Mouse (Mus musculus) cerebellum, postnatal 14 days (tissue): Measurements from ENCODE around the gene 1700009N14Rik.

Source experiments
- DNase-seq, 2 experiments: peaks; one replicate each; pipeline ENCODE4 v3.0.0; 2021; ENCODE audit warnings: mixed read lengths in 2 of 2

Gene 1700009N14Rik

GRCm38 (mm10) chr4:39450069-39450468 lies at the start of gene 1700009N14Rik:
Gene 1700009N14Rik, plus strand, starts transcription at chr4:39450295.
- no peak for DNase-seq

GRCm38 (mm10) chr4:39437870-39438367 lies 12.2 kb upstream of the 1700009N14Rik start:
- DNase-seq: no peak

GRCm38 (mm10) chr4:39474291-39474690 lies 24.2 kb downstream of the 1700009N14Rik start:
- no peak for DNase-seq

GRCm38 (mm10) chr4:39486393-39486792 lies 36.3 kb downstream of the 1700009N14Rik start:
- no peak for DNase-seq

GRCm38 (mm10) chr4:39493596-39493995 lies 43.5 kb downstream of the 1700009N14Rik start:
- DNase-seq: no peak

GRCm38 (mm10) chr4:39495875-39496274 lies 45.8 kb downstream of the 1700009N14Rik start:
- DNase-seq: no peak
